Mouse (Mus musculus) ES-E14 (cell line): ENCODE data around the gene Nipal3. TPM values are rescaled to one million over a fixed set of nuclear protein-coding genes. Genes with fewer than 3 reads are reported as not detected.

Experiments
- DNase-seq: peaks from one replicate; pipeline ENCODE4 v3.0.0-alpha.2; 2013; ENCODE audit warnings: low read depth, low spot score
- H3K27ac ChIP-seq: 2 replicates; pipeline ENCODE4 v1.5.1; 2012; ENCODE audit warnings: low read depth, mild to moderate bottlenecking, low read length, moderate library complexity, mixed read lengths; ENCODE audit not compliant: poor library complexity, insufficient read depth, severe bottlenecking
- H3K36me3 ChIP-seq: 2 replicates; pipeline ENCODE4 v1.6.1; 2012; ENCODE audit warnings: mild to moderate bottlenecking, low read length, moderate library complexity, mixed read lengths; ENCODE audit not compliant: control insufficient read depth, poor library complexity, insufficient read depth, severe bottlenecking
- H3K4me1 ChIP-seq, 2 experiments: fragments of 150-350 bp in 1 of 2; sonication (generic) in 1 of 2; 2 replicates each; pipeline ENCODE4 v1.6.1; 2012; ENCODE audit warnings: low read length in 2 of 2, mild to moderate bottlenecking in 1 of 2, mixed read lengths in 1 of 2; ENCODE audit not compliant: control insufficient read depth in 2 of 2, insufficient read depth in 2 of 2, poor library complexity in 1 of 2
- H3K4me3 ChIP-seq, 2 experiments: fragments of 150-350 bp in 1 of 2; sonication (generic) in 1 of 2; 2 replicates each; pipeline ENCODE4 v1.5.1; 2012; ENCODE audit warnings: low read length in 2 of 2, low read depth in 1 of 2, mild to moderate bottlenecking in 1 of 2, mixed read lengths in 1 of 2; ENCODE audit not compliant: insufficient read depth in 1 of 2, poor library complexity in 1 of 2, severe bottlenecking in 1 of 2
- H3K9ac ChIP-seq: 2 replicates; pipeline ENCODE4 v1.6.1; 2012; ENCODE audit warnings: low read depth, mild to moderate bottlenecking, low read length, mixed read lengths; ENCODE audit not compliant: poor library complexity, insufficient read depth, severe bottlenecking
- H3K9me3 ChIP-seq: fragments of 150-350 bp; sonication (generic); 2 replicates; pipeline ENCODE4 v1.6.1; 2012; ENCODE audit warnings: low read depth, mild to moderate bottlenecking, low read length; ENCODE audit not compliant: control insufficient read depth, insufficient read depth
- CHD2 ChIP-seq: IDR thresholded peaks from 2 replicates; pipeline ENCODE4 v1.6.1; 2014; ENCODE audit warnings: mild to moderate bottlenecking, low read depth, low read length, inconsistent platforms
- HCFC1 ChIP-seq: IDR thresholded peaks from 2 replicates; pipeline ENCODE4 v1.6.1; 2012; ENCODE audit warnings: low read length, inconsistent platforms, borderline replicate concordance; ENCODE audit not compliant: insufficient read depth
- MAFK ChIP-seq: IDR thresholded peaks from 2 replicates; pipeline ENCODE4 v1.6.1; 2014; ENCODE audit warnings: mild to moderate bottlenecking, low read depth, low read length, inconsistent platforms; ENCODE audit not compliant: insufficient read depth
- ZC3H11A ChIP-seq: IDR thresholded peaks from 2 replicates; pipeline ENCODE4 v1.6.1; 2012; ENCODE audit warnings: low read depth, mild to moderate bottlenecking, inconsistent platforms, low read length, borderline replicate concordance
- ZNF384 ChIP-seq: IDR thresholded peaks from 2 replicates; pipeline ENCODE4 v1.6.1; 2012; ENCODE audit warnings: low read depth, low read length, inconsistent platforms
- in situ Hi-C, 2 experiments: fragments of 600-800 bp; cut with MboI; formaldehyde crosslinking; loops; one replicate each; pipeline ENCODE4 v1.15.1; 2025; ENCODE audit warnings: low sequenced_read_pairs in 2 of 2, inconsistent platforms in 1 of 2; ENCODE audit not compliant: unreplicated experiment in 2 of 2
- total RNA-seq: library from RNA; depleted of rRNA; stranded (reverse); fragments of 300-350 nt; gene quantifications from 2 replicates; pipeline ENCODE4 v1.2.3, GENCODE M21; 2012

Gene Nipal3
- total RNA-seq, 1 experiment = 15.3 TPM

GRCm38 (mm10) chr4:135509515-135509914, 14.7 kb upstream of the Nipal3 start:
- in situ Hi-C loops = no loop called here
- DNase-seq = no peak

GRCm38 (mm10) chr4:135508419-135509039, 13.7 kb upstream of the Nipal3 start:
- H3K9me3 ChIP-seq = no peaks in the 10 kb centered on the region
- H3K36me3 ChIP-seq = no peaks in the 10 kb centered on the region
- peak; percentile 94 for DNase-seq
- H3K27ac ChIP-seq = no peak overlapping the region; the same call in 1 of the 2 replicates
- H3K9ac ChIP-seq = no peak overlapping the region
- TF ChIP-seq HCFC1 (no peak), CHD2 (no peak), ZNF384 (no peak), ZC3H11A (peak; percentile 71; the same call in 1 of the 2 replicates)
- H3K4me3 ChIP-seq = no peak overlapping the region
- peaks cover 14 to 23% of the 10 kb centered on the region in 2 experiments; a peak in 3 of 4 replicates for H3K4me1 ChIP-seq
- in situ Hi-C loops = no loop called here

More at GRCm38 (mm10) chr4:135509515-135509914, 14.7 kb upstream of the Nipal3 start:
- peak overlapping the region; percentile 25; the same call in 1 of the 2 replicates for H3K9ac ChIP-seq
- H3K4me3 ChIP-seq = no peak overlapping the region
- TF ChIP-seq MAFK (no peak), ZC3H11A (no peak), CHD2 (no peak), ZNF384 (no peak), HCFC1 (no peak)
- H3K36me3 ChIP-seq = no peaks in the 10 kb centered on the region
- peaks cover 14 to 21% of the 10 kb centered on the region in 2 experiments; a peak in 3 of 4 replicates for H3K4me1 ChIP-seq
- no peak overlapping the region for H3K27ac ChIP-seq
- no peaks in the 10 kb centered on the region for H3K9me3 ChIP-seq

GRCm38 (mm10) chr4:135507547-135508350, 12.9 kb upstream of the Nipal3 start:
- Histone ChIP-seq H3K36me3 (no peaks in the 10 kb centered on the region), H3K9me3 (no peaks in the 10 kb centered on the region), H3K9ac (peak overlapping the region; percentile 69; the same call in 1 of the 2 replicates), H3K27ac (peak overlapping the region; percentile 93), H3K4me3 (peak overlapping the region; percentile 50 to 66), H3K4me1 (peaks cover 14 to 27% of the 10 kb centered on the region in 2 experiments)
- in situ Hi-C loops = no loop called here
- peak; percentile 76 for DNase-seq
- TF ChIP-seq HCFC1 (no peak; the same call in 1 of the 2 replicates), MAFK (peak; percentile 81)

- H3K27ac ChIP-seq = no peak overlapping the region
- no peaks in the 10 kb centered on the region for H3K9me3 ChIP-seq
- in situ Hi-C loops = no loop called here
- peaks cover 14 to 22% of the 10 kb centered on the region in 2 experiments for H3K4me1 ChIP-seq
- no peak overlapping the region for H3K9ac ChIP-seq
- no peaks in the 10 kb centered on the region for H3K36me3 ChIP-seq
- no peak for TF ChIP-seq ZNF384
- no peak for TF ChIP-seq CHD2
- TF ChIP-seq ZC3H11A = no peak
- no peak for TF ChIP-seq HCFC1
- TF ChIP-seq MAFK = no peak
- H3K4me3 ChIP-seq = no peak overlapping the region
- no peak for DNase-seq
Measured at GRCm38 (mm10) chr4:135505794-135506193, 11.0 kb upstream of the Nipal3 start.
